Mouse (Mus musculus): ENCODE data around the gene Capn12.

DNA sequence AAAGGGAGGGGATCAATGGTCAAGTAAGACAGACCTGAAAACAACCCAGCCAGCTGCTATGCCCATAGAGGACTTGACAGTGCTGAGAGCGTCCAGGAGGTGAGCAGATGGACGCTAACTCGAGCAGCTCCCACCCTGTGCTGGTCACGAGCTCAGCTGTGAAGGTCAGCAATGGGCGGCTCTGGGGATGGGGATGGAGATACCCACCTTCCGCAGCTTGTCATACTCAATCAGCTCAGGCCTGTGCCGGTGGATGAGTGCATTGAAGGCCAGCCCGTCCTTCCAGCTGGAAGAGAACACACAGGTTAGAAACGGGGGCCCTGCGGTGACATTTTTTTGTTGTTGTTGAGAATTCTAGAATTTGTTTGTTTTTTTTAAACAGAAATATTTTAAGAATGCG, 31.9 kb downstream of the Capn12 start:
- no peak for TF ChIP-seq CTCF (IDR thresholded peaks at IDR 0.05; ENCODE audit: extremely low read depth, insufficient read depth, low read length)
- no peak for TF ChIP-seq POLR2A (IDR thresholded peaks at IDR 0.05; ENCODE audit: extremely low read depth, insufficient read depth, low read length)

All from cortical plate, adult 2 months (tissue).